Mouse (Mus musculus): ENCODE results near the gene Tmem129. TPM values are rescaled to one million over a fixed set of nuclear protein-coding genes. Genes with fewer than 3 reads are reported as not detected.
A peak's percentile ranks its signal among the peaks of the same experiment; 100 is the strongest.

Gene Tmem129
- polyA plus RNA-seq, 1 experiment from 2014 or later: 26.4 TPM

GRCm38 (mm10) chr5:33652783-33653173 is 5.4 kb downstream of the Tmem129 start:
- no peak for ATAC-seq (replicated peaks; ENCODE audit: low FRiP score, low read depth)
- H3K4me3 ChIP-seq (replicated peaks; ENCODE audit: low read depth, low read length): peak overlapping the region; percentile 65; the same call in 1 of the 2 replicates
- no peak for TF ChIP-seq CTCF (IDR thresholded peaks at IDR 0.05; ENCODE audit: low read depth)
- H3K9ac ChIP-seq (ENCODE audit: low read depth, low read length): 0 out of 2 replicates have a peak overlapping the region, but pooled peaks have one; percentile 36
- peaks cover 20% of the 10 kb centered on the region for H3K4me1 ChIP-seq (replicated peaks; ENCODE audit: insufficient read depth, low read length)
- H3K4me2 ChIP-seq (ENCODE audit: low read length): peak overlapping the region; percentile 68
- H3K27me3 ChIP-seq (ENCODE audit: insufficient read depth, low read length): no peaks in the 10 kb centered on the region
- peak overlapping the region; percentile 42; the same call in 1 of the 2 replicates for H3K27ac ChIP-seq
- H3K36me3 ChIP-seq (ENCODE audit: insufficient read depth, low read length): 0 out of 2 replicates have a peak, but pooled peaks cover 6% of the 10 kb centered on the region
- no peak for DNase-seq (ENCODE audit: low spot score)
- under 1% methylated on average over 9 of the region's 9 CpGs for WGBS
- no peaks in the 10 kb centered on the region for H3K9me3 ChIP-seq (replicated peaks; ENCODE audit: low read length)

GRCm38 (mm10) chr5:33651921-33652782 is 6.1 kb downstream of the Tmem129 start, which contains the start of gene Slbp:
Gene Slbp (minus strand): TSS chr5:33652574.
- peaks cover 20% of the 10 kb centered on the region for H3K4me1 ChIP-seq (replicated peaks; ENCODE audit: insufficient read depth, low read length)
- H3K36me3 ChIP-seq (ENCODE audit: insufficient read depth, low read length): peaks cover 12% of the 10 kb centered on the region; the same call in 1 of the 2 replicates
- peak; percentile 96 for ATAC-seq (replicated peaks; ENCODE audit: low FRiP score, low read depth)
- H3K27me3 ChIP-seq (ENCODE audit: insufficient read depth, low read length): no peaks in the 10 kb centered on the region
- H3K9me3 ChIP-seq (replicated peaks; ENCODE audit: low read length): no peaks in the 10 kb centered on the region
- peak within 1 kb of the TSS; percentile 65 for H3K4me3 ChIP-seq (replicated peaks; ENCODE audit: low read depth, low read length)
- H3K27ac ChIP-seq: peak within 1 kb of the TSS; percentile 98
- peak; percentile 14 for TF ChIP-seq CTCF (IDR thresholded peaks at IDR 0.05; ENCODE audit: low read depth)
- WGBS: under 1% methylated on average over 82 of the region's 82 CpGs
- DNase-seq (ENCODE audit: low spot score): peak; percentile 99
- H3K4me2 ChIP-seq (ENCODE audit: low read length): peak within 1 kb of the TSS; percentile 68
- H3K9ac ChIP-seq (ENCODE audit: low read depth, low read length): peak within 1 kb of the TSS; percentile 79

GRCm38 (mm10) chr5:33651541-33651920 is 6.7 kb downstream of the Tmem129 start:
- ATAC-seq (replicated peaks; ENCODE audit: low FRiP score, low read depth) (no peak), DNase-seq (ENCODE audit: low spot score) (no peak)
- Histone ChIP-seq H3K4me2 (ENCODE audit: low read length) (peak overlapping the region; percentile 68), H3K27ac (peak overlapping the region; percentile 98), H3K4me1 (replicated peaks; ENCODE audit: insufficient read depth, low read length) (peaks cover 15% of the 10 kb centered on the region), H3K9ac (ENCODE audit: low read depth, low read length) (peak overlapping the region; percentile 79), H3K27me3 (ENCODE audit: insufficient read depth, low read length) (no peaks in the 10 kb centered on the region), H3K9me3 (replicated peaks; ENCODE audit: low read length) (no peaks in the 10 kb centered on the region), H3K4me3 (replicated peaks; ENCODE audit: low read depth, low read length) (peak overlapping the region; percentile 65), H3K36me3 (ENCODE audit: insufficient read depth, low read length) (peaks cover 14% of the 10 kb centered on the region; the same call in 1 of the 2 replicates)
- no peak; the same call in 1 of the 2 replicates for TF ChIP-seq CTCF (IDR thresholded peaks at IDR 0.05; ENCODE audit: low read depth)
- under 1% methylated on average over 11 of the region's 11 CpGs for WGBS

- ATAC-seq (replicated peaks; ENCODE audit: low FRiP score, low read depth): no peak
- Histone ChIP-seq H3K36me3 (ENCODE audit: insufficient read depth, low read length) (peaks cover 19% of the 10 kb centered on the region; the same call in 1 of the 2 replicates), H3K4me2 (ENCODE audit: low read length) (peak overlapping the region; percentile 68), H3K27ac (peak overlapping the region; percentile 98), H3K9ac (ENCODE audit: low read depth, low read length) (peak overlapping the region; percentile 79), H3K4me1 (replicated peaks; ENCODE audit: insufficient read depth, low read length) (peaks cover 13% of the 10 kb centered on the region), H3K27me3 (ENCODE audit: insufficient read depth, low read length) (no peaks in the 10 kb centered on the region), H3K4me3 (replicated peaks; ENCODE audit: low read depth, low read length) (peak overlapping the region; percentile 65), H3K9me3 (replicated peaks; ENCODE audit: low read length) (no peaks in the 10 kb centered on the region)
- WGBS: 6% methylated on average over 2 of the region's 2 CpGs
- DNase-seq (ENCODE audit: low spot score): no peak
- TF ChIP-seq CTCF (IDR thresholded peaks at IDR 0.05; ENCODE audit: low read depth): no peak
Observed at GRCm38 (mm10) chr5:33651017-33651416, 7.2 kb downstream of the Tmem129 start.

GRCm38 (mm10) chr5:33640652-33641051 is 17.6 kb downstream of the Tmem129 start:
- H3K27ac ChIP-seq: no peak overlapping the region
- TF ChIP-seq CTCF (IDR thresholded peaks at IDR 0.05; ENCODE audit: low read depth): peak; percentile 77
- H3K36me3 ChIP-seq (ENCODE audit: insufficient read depth, low read length): peaks cover 42% of the 10 kb centered on the region
- H3K4me1 ChIP-seq (replicated peaks; ENCODE audit: insufficient read depth, low read length): no peaks in the 10 kb centered on the region
- no peak overlapping the region for H3K4me2 ChIP-seq (ENCODE audit: low read length)
- 34% methylated on average over 3 of the region's 3 CpGs for WGBS
- no peak overlapping the region for H3K4me3 ChIP-seq (replicated peaks; ENCODE audit: low read depth, low read length)
- no peak overlapping the region for H3K9ac ChIP-seq (ENCODE audit: low read depth, low read length)
- no peaks in the 10 kb centered on the region for H3K27me3 ChIP-seq (ENCODE audit: insufficient read depth, low read length)
- H3K9me3 ChIP-seq (replicated peaks; ENCODE audit: low read length): no peaks in the 10 kb centered on the region
- ATAC-seq (replicated peaks; ENCODE audit: low FRiP score, low read depth) (no peak), DNase-seq (ENCODE audit: low spot score) (peak; percentile 84)

DNA sequence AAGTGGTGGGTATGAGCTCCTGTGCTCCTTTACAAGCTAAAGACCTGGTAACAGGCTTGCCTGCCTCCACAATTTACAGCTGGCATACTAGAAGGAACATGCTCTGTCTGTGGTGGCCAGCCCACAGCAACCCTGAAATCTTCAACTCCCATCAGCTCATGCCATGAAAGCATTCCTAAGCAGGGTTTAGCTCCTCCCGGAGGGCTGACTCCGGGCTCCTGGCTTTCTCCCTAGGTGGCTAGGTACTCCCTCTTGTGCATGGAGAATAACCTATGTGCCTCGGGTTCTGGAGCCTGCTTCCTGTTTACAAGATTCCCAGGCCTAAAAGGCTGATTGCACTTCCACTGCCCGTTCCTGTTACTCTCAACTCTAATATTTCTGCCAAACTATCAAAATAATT is 19.4 kb downstream of the Tmem129 start:
- Histone ChIP-seq H3K9me3 (replicated peaks; ENCODE audit: low read length) (no peaks in the 10 kb centered on the region), H3K4me1 (replicated peaks; ENCODE audit: insufficient read depth, low read length) (no peaks in the 10 kb centered on the region), H3K4me3 (replicated peaks; ENCODE audit: low read depth, low read length) (no peak overlapping the region), H3K9ac (ENCODE audit: low read depth, low read length) (no peak overlapping the region), H3K27me3 (ENCODE audit: insufficient read depth, low read length) (no peaks in the 10 kb centered on the region), H3K27ac (no peak overlapping the region), H3K4me2 (ENCODE audit: low read length) (no peak overlapping the region), H3K36me3 (ENCODE audit: insufficient read depth, low read length) (peaks cover 27% of the 10 kb centered on the region)
- ATAC-seq (replicated peaks; ENCODE audit: low FRiP score, low read depth) (no peak), DNase-seq (ENCODE audit: low spot score) (no peak)
- no peak for TF ChIP-seq CTCF (IDR thresholded peaks at IDR 0.05; ENCODE audit: low read depth)
- WGBS: 50% methylated on average over 4 of the region's 4 CpGs
